Mouse (Mus musculus) liver, postnatal 0 days (tissue): ENCODE results near the gene Castor1. TPM values are rescaled to one million over a fixed set of nuclear protein-coding genes. Genes with fewer than 3 reads are reported as not detected.

ENCODE experiments used
- ATAC-seq: fragments of 200-750 bp; cut with Nextera tagmentation; 2 replicates; pipeline ENCODE4 v1.8.0; 2017; ENCODE audit warnings: mild to moderate bottlenecking, moderate library complexity
- DNase-seq: peaks from one replicate; pipeline ENCODE4 v3.0.0-alpha.2; 2016
- H3K27ac ChIP-seq: fragments of 300-500 bp; sonication (generic); 2 replicates; pipeline ENCODE4 v1.5.1; 2014; ENCODE audit warnings: antibody characterized with exemption, moderate library complexity, mild to moderate bottlenecking, low read depth
- H3K27me3 ChIP-seq: fragments of 300-500 bp; sonication (generic); 2 replicates; pipeline ENCODE4 v1.6.1; 2014; ENCODE audit warnings: low read length, control low read depth, mixed read lengths; ENCODE audit not compliant: insufficient read depth
- H3K36me3 ChIP-seq: fragments of 300-500 bp; sonication (generic); replicated peaks from 2 replicates; pipeline ENCODE4 v1.6.1; 2014; ENCODE audit warnings: mild to moderate bottlenecking, control low read depth, low read length, moderate library complexity, mixed read lengths; ENCODE audit not compliant: insufficient read depth
- H3K4me1 ChIP-seq: fragments of 300-500 bp; sonication (generic); 2 replicates; pipeline ENCODE4 v1.6.1; 2014; ENCODE audit warnings: antibody characterized with exemption, mild to moderate bottlenecking, control low read depth; ENCODE audit not compliant: insufficient read depth
- H3K4me2 ChIP-seq: fragments of 300-500 bp; sonication (generic); 2 replicates; pipeline ENCODE4 v1.6.1; 2014; ENCODE audit warnings: low read depth, mild to moderate bottlenecking, low read length, moderate library complexity, mixed read lengths
- H3K4me3 ChIP-seq: fragments of 300-500 bp; sonication (generic); 2 replicates; pipeline ENCODE4 v1.5.1; 2014; ENCODE audit warnings: low read depth, low read length
- H3K9ac ChIP-seq: fragments of 300-500 bp; sonication (generic); replicated peaks from 2 replicates; pipeline ENCODE4 v1.6.1; 2014; ENCODE audit warnings: mild to moderate bottlenecking, moderate library complexity
- H3K9me3 ChIP-seq: fragments of 300-500 bp; sonication (generic); 2 replicates; pipeline ENCODE4 v1.6.1; 2016; ENCODE audit warnings: mild to moderate bottlenecking, control low read depth, low read length, mixed read lengths
- CTCF ChIP-seq: sonication (generic); IDR thresholded peaks from 2 replicates; pipeline ENCODE4 v1.5.1; 2016; ENCODE audit warnings: antibody characterized with exemption, low read depth
- EP300 ChIP-seq: IDR thresholded peaks from 2 replicates; pipeline ENCODE4 v1.6.1; 2016; ENCODE audit warnings: antibody characterized with exemption, low read depth, mild to moderate bottlenecking
- WGBS: fragments of 180-500 bp; shearing (Covaris S2); extraction: QIAGEN DNeasy Blood & Tissue Kit; methylation state at CpG from one replicate; pipeline ENCODE4 v1.1.7; 2014; ENCODE audit not compliant: insufficient replicate concordance; 5-methylcytosine and 5-hydroxymethylcytosine counted together
- polyA plus RNA-seq: library from polyadenylated mRNA; unstranded; fragments of >200 nt; fragmentation: Nextera tagmentation; extraction: Ambion mirVana; gene quantifications from 2 replicates; pipeline ENCODE4 v1.2.1, GENCODE M21; 2015

The Castor1 gene
- polyA plus RNA-seq, 1 experiment from 2014 or later, result 2.0 TPM

DNA sequence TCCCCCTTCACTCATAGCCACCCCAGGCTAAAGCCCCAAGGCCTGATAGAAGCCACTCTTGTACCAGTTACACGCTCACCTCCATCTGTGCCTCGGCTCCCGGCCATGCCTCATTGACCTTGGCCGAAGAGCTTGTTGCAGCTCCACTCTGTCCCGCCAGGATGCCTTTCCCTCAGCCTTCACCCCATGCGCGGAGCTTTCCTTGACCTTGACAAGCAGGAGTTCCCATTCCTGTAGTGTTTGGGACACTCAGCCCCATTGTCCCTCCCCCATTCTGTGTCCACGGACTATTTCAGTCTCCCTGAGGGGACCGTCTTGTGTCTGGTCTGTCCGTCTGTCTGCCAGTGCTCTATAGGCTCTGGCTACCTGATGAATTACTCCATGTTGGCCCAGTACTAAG, 4.9 kb upstream of the Castor1 start:
- Histone ChIP-seq H3K27ac (no peak overlapping the region), H3K4me2 (no peak overlapping the region), H3K4me1 (peaks cover 1% of the 10 kb centered on the region; the same call in 1 of the 2 replicates), H3K36me3 (peaks cover 26% of the 10 kb centered on the region), H3K9me3 (no peaks in the 10 kb centered on the region), H3K9ac (no peak overlapping the region), H3K4me3 (no peak overlapping the region), H3K27me3 (no peaks in the 10 kb centered on the region)
- ATAC-seq, result no peak
- DNase-seq, result no peak
- WGBS, result 89% methylated on average over 10 of the region's 10 CpGs
- no peak for TF ChIP-seq EP300
- TF ChIP-seq CTCF, result no peak

DNA sequence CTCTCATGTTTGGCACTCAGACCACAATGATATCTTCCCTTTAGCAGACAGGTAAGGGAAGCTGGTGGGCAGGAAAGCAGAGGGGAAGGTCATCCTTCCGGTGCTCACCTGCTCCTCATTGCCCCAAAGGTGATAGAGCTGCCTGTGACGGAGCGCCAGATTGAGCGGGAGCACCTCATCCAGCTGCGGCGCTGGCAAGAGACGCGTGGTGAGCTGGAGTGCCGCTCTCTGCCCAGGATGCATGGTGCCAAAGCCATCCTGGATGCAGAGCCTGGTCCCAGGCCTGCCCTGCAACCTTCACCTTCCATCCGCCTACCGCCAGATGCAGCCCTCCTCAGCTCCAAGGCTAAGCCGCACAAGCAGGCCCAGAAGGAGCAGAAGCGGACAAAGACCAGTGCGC, 3.5 kb upstream of the Castor1 start:
- DNase-seq, result no peak
- Histone ChIP-seq H3K9ac (no peak overlapping the region), H3K27me3 (0 out of 2 replicates have a peak, but pooled peaks cover 7% of the 10 kb centered on the region), H3K27ac (no peak overlapping the region), H3K4me2 (no peak overlapping the region), H3K4me3 (no peak overlapping the region), H3K36me3 (peaks cover 23% of the 10 kb centered on the region), H3K9me3 (no peaks in the 10 kb centered on the region), H3K4me1 (peaks cover 8% of the 10 kb centered on the region; the same call in 1 of the 2 replicates)
- 88% methylated on average over 14 of the region's 14 CpGs for WGBS
- TF ChIP-seq CTCF (no peak), EP300 (no peak)
- ATAC-seq, result no peak

DNA sequence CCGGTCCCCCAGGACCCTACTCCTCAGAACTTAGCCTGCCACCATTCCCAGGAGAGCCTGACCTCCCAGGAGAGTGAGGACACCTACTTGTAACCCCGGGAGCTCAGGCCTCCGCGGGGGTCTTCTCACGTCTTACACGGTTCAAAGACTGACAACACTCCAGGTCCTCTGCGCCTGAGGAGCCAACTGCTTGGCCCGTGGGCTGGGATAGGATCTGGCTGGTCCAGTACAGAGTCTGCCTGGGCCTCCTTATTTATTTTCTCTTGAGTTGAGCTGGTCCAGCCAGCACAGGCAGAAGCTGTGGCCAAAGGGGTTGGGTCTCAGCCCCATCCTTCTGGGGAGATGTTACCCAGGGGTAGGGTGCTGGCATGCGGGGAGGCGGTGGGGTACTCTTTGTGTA, 3.0 kb upstream of the Castor1 start:
- TF ChIP-seq EP300, result no peak
- TF ChIP-seq CTCF, result no peak
- H3K9ac ChIP-seq, result no peak overlapping the region
- ATAC-seq (no peak), DNase-seq (no peak)
- H3K4me2 ChIP-seq, result no peak overlapping the region
- H3K36me3 ChIP-seq, result peaks cover 18% of the 10 kb centered on the region
- H3K27me3 ChIP-seq, result 0 out of 2 replicates have a peak, but pooled peaks cover 7% of the 10 kb centered on the region
- H3K4me3 ChIP-seq, result no peak overlapping the region
- H3K27ac ChIP-seq, result no peak overlapping the region
- peaks cover 9% of the 10 kb centered on the region for H3K4me1 ChIP-seq
- no peaks in the 10 kb centered on the region for H3K9me3 ChIP-seq
- 84% methylated on average over 10 of the region's 10 CpGs for WGBS

- Histone ChIP-seq H3K36me3 (peaks cover 10% of the 10 kb centered on the region), H3K9me3 (no peaks in the 10 kb centered on the region), H3K4me1 (peaks cover 13% of the 10 kb centered on the region), H3K27ac (peak overlapping the region; percentile 29; the same call in 1 of the 2 replicates), H3K27me3 (0 out of 2 replicates have a peak, but pooled peaks cover 7% of the 10 kb centered on the region), H3K9ac (no peak overlapping the region), H3K4me2 (no peak overlapping the region), H3K4me3 (no peak overlapping the region)
- TF ChIP-seq EP300 (no peak), CTCF (no peak)
- no peak for ATAC-seq
- whole genome bisulfite sequencing, result 76% methylated on average over 9 of the region's 9 CpGs
- no peak for DNase-seq
These were observed 1.6 kb upstream of the Castor1 start for GRCm38 (mm10) chr11:4216248-4217000.

GRCm38 (mm10) chr11:4218637-4219036, 612 bp downstream of the Castor1 start:
- DNase-seq, result no peak
- TF ChIP-seq EP300 (no peak), CTCF (no peak)
- Histone ChIP-seq H3K9me3 (no peaks in the 10 kb centered on the region), H3K27me3 (0 out of 2 replicates have a peak, but pooled peaks cover 7% of the 10 kb centered on the region), H3K27ac (no peak overlapping the region), H3K4me1 (peaks cover 25% of the 10 kb centered on the region), H3K9ac (peak overlapping the region; percentile 66), H3K36me3 (peaks cover 3% of the 10 kb centered on the region; the same call in 1 of the 2 replicates), H3K4me2 (peak overlapping the region; percentile 93), H3K4me3 (peak overlapping the region; percentile 50)
- no peak for ATAC-seq
- WGBS, result 17% methylated on average over 6 of the region's 6 CpGs

GRCm38 (mm10) chr11:4219317-4219751, 1.3 kb downstream of the Castor1 start:
- TF ChIP-seq EP300 (no peak), CTCF (peak; percentile 88)
- 20% methylated on average over 2 of the region's 2 CpGs for WGBS

More at GRCm38 (mm10) chr11:4219317-4219751, 1.3 kb downstream of the Castor1 start:
- H3K9ac ChIP-seq, result no peak overlapping the region
- peaks cover 30% of the 10 kb centered on the region for H3K4me1 ChIP-seq
- H3K27ac ChIP-seq, result no peak overlapping the region
- no peak for ATAC-seq
- H3K4me3 ChIP-seq, result no peak overlapping the region
- H3K9me3 ChIP-seq, result no peaks in the 10 kb centered on the region
- H3K36me3 ChIP-seq, result peaks cover 3% of the 10 kb centered on the region; the same call in 1 of the 2 replicates
- peak; percentile 67 for DNase-seq
- H3K27me3 ChIP-seq, result 0 out of 2 replicates have a peak, but pooled peaks cover 7% of the 10 kb centered on the region
- 0 out of 2 replicates have a peak overlapping the region, but pooled peaks have one; percentile 93 for H3K4me2 ChIP-seq
